Mouse (Mus musculus) heart, adult 11 months (tissue): ENCODE data around the gene Peli2.
A peak's percentile ranks its signal among the peaks of the same experiment; 100 is the strongest.

Experiments used
- DNase-seq: peaks from one replicate; pipeline ENCODE4 v3.0.0; 2022

Gene Peli2

DNA sequence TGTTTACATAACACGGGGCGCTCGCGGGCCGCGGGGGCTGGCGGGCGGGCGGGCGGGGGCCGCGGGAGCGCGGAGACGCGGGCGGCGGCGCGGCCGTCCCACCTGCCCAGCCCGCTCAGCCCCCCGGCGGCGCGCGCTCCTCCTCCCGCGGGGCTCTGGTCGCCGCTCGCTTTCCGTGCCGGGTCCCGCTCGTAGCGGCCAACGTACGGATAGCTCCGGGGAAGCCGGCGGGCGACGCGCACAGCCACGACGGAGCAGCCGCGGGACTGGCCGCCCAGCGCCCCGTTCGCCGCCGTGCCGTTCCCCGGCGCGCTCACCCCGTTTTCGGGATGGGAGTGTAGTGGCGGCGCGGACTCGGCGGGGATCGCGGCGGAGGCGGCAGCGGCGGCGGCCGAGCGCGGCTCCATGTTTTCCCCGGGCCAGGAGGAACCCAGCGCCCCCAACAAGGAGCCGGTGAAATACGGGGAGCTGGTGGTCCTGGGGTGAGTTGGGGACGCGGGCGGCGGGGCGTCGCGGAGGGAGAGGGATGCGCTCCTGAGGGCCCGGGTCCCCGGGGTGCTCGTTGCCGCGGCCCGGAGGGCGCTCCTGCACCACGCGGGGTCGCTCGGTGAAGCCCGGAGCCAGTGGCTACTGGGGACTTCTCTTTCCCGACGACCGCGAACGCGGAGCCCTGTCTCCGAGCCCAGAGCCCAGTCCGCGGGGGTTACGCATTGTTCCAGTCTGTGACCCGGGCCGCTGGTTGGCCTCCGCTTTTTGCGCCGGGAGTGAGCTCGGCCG is at the start of gene Peli2:
TSS of gene Peli2 (plus strand) at position 72 of the 777 bp plus-strand sequence.
- peak; percentile 98 for DNase-seq

DNA sequence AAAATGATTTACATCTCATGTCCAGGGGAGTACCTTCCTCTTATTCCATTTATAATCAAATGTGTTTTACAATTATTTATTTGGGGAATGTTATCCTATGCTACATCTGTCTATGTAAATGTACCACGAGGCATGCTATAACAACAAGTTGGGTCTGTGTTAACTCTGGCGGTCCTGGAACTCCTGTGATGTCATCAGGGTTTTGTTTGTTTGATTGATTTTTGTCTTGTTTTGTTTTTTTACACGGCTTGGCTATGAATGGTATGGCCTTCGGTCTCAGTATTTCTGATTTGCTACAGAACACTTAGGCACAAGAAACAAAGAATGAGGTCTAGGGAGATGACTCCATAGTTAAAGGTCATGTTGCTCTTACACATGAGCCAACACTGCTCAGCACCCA is 48.5 kb upstream of the Peli2 start:
- DNase-seq: no peak

DNA sequence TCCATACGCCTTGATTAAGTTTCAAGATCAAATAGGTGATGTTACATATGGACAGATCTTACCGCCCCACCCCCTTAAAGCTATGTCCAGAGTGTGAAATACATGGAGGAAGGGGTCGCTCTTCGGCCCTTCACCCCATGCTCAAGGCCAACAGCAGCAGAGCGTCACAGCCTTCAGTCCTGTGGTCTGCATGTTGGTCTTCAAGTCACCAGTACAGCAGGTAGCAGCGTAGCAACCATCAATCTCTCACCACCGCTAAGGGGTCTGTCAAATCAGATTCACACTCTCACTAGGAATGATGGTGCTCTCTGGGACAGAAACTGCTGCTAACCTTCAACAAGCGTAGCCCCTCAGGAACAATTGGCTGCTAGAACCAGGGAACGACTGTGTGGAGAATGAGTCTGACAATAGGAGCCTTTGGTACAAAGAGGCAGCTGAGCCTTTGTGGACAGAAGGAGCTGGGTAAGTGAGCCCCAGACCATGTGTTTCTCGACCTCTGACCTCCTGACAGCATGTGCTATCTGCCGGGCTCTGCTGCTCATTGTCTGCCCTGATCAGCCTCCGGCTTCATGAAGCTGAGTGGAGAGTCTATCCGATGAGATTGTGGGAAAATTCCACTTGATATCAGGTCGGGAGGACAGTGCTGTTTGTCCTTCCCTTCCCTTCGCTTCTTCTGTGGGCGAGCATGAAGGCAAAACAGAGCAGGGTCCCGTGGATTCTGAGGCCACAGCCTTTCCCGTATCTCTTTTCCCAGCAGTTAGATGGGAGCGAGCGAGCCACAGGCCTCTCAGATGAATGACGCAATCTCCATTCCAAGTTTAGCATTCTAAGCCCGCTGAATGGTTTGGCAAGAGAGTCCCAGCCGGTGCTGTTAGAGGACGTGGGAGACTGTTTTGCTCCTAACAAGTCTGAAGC is 47.1 kb upstream of the Peli2 start:
- DNase-seq: peak; percentile 97

DNA sequence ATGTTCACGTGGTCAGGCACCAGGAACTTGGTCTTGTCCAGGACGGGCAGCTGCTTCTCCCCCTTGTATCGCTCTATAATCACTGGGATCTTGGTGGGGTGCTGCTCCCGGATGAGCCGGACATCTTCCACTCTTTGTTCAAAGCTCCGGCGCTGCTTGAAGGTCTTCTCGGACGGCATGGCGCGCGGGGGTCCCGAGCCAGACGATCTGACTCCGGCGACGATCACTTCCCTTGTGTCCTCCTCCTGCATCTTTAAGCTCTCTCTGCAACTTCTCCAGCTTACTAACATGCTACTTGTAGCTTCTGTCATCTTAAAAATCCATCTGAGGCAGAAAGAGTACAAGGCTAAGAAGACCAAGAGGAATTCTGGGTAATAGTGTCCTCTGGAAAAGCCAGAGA is 41.0 kb upstream of the Peli2 start:
- peak; percentile 34 for DNase-seq

DNA sequence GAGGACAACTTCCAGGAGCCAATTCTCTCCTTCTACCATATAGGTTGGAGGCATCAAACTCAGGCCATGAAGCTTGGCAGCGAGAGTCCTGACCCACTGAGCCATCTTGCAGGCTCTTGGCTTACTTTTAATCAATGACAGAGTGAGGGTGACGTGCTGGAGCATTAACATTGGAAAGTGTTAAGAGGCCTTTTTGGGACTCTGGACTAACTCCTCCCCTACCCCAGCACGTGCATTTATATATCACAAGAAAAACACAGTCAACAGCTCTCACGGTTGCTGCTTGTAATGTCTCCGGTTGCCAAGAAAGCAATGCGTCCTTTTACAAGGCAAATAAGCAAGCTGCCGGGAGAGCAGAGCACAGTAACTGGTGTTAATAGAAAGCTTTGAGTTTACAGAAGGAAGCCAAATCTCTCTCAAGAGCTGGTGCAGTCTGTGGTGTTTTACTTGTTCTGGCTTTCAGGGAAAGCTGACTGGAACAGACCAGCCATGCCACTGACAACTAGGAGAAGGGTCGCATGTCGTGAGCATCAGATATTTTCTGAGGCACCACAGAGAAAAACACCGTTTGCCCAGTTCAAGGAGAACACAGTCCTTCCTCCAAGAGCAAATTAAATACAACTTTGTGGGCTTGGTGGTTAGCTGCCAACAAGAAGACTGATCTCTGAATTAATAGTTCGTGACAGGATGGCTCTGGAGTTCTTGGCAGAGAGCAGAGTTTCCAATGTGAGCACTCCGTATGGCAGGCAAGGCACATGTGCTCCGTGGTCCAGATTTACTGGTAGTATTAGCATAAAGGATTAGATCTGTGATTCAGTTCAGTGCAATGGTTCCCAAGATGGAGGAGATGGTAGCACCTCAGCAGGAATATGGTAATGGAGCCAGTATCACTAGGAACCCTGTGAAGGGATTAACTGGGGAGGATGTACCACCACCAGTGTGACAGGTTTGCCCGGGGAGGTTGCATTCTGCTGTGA is 36.5 kb upstream of the Peli2 start:
- DNase-seq: peak; percentile 55

DNA sequence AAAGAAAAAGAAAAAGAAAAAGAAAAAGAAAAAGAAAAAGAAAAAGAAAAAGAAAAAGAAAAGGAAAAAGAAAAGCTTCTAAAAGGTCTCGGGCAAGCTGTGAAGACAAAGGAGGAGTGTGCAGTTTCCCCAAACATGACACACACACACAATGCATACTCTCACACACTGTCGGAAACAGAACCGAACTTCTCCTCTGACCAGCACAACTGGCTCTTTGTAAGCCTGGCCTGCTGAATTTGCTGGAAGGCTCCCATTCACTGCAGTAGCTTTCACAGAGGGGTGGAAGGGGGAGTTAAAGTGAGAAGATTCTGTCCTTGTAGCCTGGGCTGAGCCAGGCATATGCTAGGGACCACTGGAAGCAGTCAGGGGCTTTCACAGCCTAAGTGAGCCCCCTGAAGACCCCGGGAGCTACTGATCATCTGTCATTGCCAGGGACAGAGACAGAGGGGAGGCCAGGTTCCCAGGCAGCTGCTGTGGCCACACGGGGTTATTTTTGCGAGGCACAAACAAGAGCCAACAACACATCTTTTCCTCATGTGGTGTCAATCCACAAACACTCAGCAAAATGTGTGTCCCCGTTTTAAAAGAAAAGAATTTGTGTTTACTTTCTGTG is 33.8 kb upstream of the Peli2 start:
- no peak for DNase-seq

DNA sequence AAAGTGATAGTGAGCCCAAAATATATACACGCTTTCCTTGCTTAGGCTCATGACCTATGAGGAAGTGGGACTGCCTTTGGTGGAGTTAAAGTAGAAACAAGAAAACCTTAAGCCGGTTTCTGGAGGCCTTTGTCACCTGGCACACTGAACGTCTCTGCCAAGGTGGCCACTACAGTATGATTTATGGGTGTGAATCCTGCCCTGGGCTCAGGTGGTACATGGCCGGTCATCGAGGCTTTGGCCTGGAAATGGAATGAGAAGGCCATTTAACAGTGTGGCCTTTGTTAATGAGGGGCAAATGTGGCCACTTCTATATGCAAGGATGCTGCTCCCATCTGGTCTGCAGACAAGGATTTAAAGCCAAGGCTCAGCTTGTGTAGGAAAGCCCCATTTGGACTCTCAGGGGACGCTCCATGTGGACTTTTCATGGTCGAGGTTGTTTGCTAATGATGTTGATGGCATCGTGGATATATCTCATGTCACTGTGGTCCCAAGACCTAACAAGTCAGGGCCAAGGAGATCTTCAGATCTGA is 33.3 kb upstream of the Peli2 start:
- peak; percentile 80 for DNase-seq

DNA sequence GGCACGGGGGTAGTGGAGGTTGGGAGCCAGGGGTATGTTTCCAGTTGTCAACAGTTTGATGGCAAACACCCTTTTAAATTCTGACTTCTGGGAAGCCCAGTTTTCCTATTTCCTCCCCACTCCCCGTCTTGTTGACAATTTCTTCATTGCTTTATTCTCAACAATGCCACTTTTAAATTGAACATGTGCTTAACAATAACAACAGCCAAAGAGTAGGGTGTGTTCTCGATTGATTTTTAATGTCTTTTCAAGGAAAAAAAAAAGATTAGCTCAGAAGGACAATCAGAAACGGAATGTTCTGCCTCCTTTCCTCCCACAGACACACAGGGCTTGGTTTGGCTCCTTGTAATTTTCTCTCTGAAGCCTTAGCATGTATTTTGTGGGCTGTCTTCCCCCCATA is 30.2 kb upstream of the Peli2 start:
- DNase-seq: no peak

DNA sequence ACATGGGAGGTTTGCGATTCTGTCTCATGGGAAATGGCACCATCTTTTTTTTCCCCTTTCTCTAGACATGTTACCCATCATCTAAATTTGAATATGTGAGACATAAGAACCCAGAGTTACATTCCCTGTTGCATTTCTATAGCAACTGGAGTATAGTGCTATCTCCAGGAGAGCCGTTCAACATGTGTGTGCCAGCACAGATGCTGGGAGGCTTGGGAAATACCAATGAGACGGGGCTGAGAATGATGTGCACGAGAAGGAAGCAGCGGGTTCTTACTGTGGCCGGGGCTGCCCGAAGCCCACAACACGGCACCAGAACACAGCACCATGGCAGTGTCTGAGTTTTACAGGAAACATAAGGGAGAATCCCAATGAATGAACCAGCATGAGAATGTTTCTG is 29.5 kb upstream of the Peli2 start:
- DNase-seq: no peak

DNA sequence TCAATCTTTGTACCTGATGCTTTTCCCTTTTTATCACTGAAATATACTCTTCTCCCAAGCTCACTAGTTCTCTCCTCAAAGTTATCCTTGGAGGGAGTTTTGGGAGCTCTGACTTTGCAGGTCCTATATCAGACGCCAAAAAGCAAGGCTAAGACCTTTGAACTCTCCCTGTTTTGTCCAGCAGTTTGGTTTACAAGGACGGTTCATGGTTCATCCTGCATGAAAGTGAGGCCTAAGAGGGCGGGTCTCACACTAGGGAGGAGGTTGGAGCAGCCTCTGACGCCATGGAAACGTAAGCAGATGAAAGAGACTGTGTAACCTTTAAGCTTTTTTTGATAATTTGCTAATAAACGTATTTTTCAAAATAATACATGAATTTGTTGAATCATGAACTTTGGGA is 22.4 kb upstream of the Peli2 start:
- DNase-seq: no peak

DNA sequence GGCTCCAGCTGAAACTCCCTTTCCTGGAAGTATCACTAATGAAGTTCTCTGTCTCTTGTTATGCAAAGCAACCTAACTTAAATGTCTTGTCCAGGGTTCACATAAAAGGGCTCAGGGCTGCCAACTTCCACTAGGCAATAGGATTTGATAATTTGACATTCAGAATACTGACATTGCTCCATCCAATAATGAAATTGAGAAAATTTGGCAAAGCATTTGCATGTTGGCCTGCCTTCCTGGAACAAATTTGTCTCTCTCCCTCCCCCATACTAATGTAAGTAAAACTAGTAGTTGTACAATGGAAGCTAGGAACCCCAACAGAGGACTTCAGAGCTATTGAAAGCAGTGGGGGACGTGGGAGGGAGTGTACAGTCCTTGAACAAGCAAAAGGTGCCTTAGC is 21.3 kb upstream of the Peli2 start:
- DNase-seq: no peak

DNA sequence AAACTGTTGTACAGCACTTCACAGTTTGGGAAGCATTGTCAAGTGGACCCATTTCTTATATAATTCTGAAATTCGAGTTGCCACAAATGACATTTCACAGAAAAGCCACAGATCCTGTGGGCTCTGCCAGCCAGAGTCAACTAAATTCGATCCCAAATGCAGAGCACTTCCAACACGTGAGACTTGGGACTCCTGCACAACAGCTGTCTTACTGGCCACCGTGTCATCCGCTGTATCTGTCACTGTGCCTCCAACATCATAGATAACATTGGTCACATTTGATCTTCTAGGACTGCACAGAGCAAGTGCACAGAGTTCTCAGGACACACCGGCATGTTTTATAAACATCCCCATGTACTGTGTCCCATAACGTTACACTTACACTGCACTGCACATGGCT is 14.2 kb upstream of the Peli2 start:
- peak; percentile 70 for DNase-seq

DNA sequence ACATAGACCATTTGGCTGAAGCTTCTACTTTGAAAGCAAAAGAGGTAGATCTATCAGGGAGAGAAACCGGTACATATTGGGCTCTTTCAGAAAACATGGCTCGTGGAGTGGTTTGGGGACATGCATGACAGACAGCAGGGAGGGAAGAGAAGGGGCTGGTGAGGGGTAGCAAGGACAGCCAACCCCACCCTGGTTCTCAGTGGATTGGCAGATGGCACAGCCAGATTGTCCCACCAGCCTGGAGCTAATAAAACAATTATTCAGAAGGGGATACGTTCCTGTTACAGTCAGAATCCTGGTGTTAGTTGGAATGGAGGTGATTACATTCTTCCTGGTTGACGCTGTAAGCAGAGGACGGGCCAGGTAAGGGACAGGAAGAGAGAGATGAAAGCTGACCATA is 2.6 kb upstream of the Peli2 start:
- peak; percentile 75 for DNase-seq

DNA sequence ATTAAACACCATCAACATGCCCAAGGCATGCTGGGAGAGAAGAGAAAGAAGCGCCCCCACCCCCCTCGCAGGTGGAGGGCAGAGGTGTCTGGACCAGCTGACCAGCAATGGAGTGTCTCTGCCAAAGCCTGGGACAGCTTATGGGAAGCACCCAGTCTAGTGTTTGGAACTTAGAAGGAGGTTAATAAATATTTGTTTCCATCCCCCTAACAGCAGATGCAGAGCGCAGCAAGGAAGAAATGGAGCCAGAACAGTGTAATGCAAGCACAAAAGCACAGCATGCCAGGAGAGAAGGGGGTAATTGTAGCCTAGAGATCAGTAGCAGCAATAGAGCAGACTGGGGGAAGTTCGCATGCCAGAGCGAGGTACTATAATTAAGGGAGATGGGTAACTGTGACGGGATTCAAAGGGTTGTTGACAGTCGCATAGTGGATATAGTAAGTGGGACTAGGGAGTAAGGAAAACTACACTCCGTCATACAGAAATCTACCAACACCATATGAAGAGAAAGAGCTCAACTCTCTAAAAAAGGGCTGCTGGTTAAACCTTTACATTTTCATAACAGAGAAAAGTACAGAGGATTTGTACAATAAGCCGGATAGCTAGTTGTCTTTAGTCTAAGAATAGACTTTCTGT is 1.5 kb upstream of the Peli2 start:
- peak; percentile 84 for DNase-seq

DNA sequence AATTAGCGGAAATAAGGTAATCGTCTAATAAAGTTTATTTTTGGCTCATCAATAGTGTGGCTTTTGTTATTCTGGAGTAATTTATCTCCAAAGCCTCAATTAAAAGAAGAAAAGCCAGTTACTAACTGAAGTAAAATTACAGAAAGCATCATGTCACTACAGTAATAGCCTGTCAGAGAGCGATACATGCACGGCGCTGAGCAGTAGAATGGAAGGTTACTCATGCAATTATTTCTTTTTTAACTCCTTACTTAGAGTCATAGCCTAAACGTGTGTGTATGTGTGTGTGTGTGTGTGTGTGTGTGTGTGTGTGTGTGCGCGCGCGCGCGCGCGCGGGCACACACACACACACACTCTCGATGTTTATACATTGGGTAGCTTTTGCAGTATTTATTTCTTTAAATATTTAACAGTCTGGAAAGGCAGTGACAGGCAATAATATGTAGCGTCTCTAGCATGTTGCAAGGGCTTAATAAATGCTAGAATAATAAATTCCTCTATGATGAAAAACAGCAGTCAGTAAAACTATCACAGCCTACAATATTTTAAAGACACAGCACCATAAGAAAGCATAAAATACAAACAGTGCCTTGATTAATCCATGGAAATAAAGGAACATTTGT is 864 bp upstream of the Peli2 start:
- no peak for DNase-seq

DNA sequence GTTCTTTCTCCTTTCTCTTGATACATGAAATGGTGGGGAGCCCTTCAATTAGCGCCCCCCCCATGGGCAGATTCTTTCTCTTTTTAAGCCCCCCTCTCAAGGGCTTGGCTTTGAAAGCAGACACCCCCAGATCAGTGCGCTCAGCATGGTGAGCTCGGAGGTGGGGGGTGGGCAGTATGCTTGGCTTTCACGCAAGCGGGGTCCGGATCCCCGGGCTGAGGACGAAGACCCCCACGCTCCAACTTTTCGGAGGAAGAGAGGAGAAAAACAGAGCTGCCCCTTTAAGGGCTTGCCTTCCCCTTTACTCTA is 226 bp upstream of the Peli2 start:
- no peak for DNase-seq

DNA sequence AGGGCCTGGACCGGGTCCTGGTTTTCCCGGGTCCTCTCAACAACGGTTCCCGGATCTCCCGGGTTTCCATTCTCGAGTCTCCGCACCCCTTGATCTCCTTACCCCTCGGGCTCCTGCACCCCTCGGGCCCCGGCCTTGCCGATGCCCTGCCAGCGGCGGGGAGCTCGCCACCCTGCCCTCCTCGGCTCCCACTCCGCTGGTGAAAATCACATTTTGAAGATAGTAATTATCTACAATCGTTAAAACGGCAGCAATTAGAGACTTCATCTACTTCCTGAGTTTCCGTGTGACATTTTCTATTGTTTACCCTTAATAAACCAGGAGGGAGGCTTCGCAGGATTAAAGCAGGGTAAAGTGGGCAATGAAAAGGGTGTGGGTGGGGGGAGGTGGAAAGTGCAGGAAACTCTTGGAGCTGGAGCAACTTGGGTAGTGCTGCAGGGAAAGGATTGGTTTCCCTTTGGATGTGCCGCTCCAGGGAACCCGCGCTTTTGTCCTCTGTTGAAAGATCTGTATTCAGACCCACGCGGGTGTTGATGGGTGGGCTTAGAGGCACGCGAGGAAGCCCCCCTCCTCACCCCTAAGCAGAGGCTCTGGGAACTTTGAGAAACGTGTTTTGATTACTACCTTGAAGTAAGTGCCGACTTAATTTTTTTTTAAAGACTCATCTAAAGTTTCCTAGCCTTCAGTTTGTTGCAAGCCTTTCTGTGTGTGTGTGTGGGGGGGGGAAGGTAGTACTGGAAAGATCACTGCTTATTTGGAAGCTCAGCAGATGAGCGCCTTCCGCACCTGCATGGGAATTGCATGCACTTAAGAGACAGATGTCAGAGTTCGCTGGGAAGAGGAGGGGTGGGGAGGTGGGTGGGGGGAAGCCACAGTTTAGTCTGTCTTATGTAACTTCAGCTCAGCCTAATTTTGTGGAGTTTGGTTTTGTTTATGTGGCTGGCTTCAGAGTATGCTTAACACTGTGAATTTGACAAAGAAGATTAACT is 1.2 kb downstream of the Peli2 start:
- peak; percentile 95 for DNase-seq

DNA sequence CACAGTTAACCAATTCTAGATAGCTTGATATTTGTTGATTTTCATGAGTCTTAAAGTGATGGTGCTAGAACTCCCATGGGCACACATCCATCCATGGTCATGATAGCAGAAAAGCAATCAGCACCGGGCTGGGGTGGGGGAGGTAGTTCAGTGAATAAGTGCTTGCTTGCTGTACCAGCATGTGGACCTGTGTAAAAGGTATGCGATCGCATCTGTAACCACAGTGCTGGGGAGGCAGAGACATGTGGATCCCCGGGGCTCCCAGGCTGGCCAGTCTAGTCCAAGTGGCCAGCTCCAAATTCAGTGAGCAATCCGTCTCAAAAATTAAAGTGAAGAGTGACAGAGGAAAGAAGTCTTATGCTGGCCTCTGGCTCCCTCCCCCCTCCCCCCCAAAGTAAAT is 3.4 kb downstream of the Peli2 start:
- peak; percentile 85 for DNase-seq

DNA sequence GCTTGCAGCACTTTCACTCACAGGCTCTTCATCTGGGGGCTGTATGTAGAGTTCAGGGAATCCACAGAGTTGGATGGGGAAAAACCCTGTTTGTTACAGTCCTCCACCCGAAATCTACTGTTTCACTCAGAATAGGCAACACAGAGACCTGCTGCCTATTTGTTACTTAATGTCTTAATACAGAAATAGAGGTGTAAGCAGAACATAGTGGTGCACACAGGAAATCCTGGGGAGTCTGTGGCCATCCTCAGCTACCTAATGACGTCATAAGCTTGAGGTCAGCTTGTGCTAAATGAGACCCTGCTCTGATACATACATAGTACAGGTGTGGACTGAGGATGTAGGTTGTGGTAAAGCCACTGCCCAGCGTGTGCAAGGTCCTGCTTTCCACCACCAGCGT is 4.2 kb downstream of the Peli2 start:
- DNase-seq: peak; percentile 52

DNA sequence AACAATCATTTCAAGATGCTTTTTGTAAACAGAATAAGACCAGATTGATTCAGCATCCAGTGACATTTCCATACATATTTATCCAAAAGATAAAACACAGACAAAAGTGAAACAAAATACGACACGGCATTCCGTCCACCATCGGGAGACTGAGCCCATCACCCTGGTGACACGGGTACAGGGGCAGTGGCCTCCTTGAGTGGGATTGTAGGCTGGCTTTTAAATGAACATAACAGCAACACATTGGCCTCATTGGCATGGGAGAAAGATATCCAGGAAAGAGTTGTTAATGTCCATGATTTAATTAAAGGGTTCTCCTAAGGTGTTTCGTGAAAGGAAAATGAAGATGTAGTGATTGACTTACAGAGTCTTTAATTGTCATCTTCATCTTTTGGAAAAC is 5.3 kb downstream of the Peli2 start:
- DNase-seq: peak; percentile 61
